18 mouse cellular contexts compared by ENCODE assay signal in the genomic region with DNA sequence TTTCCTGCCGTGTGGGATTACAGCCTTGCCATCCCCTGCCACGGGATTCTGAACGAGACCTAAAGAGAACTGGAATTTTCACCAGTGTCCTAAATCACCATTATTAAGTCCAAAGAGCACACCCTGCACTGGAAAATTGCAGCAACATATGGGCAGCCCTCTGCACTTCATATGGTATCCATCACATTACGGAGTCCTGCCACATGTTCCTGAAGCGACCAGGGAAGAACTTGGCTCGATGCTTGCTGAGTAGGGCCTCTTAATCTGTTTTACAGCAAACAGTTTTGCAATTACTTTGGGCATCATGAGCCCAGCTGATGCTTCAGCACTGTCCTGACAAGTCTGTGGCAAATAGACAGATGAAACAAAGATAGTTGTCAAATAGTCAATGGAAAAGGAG.
DNase-seq lines count a peak whose midpoint lies in the region; ATAC-seq and TF ChIP-seq lines count a peak whose summit lies in the region.
"Had no signal": no experiment of that assay in that cellular context is flagged by ENCODE, and none has a peak within 500 bp of the region (broad histone marks: within the 10 kb centered on the region; RNA-seq: fewer than 3 reads in every experiment).

No protein-coding gene starts in this region.

- no peak for ATAC-seq in embryonic facial prominence, embryonic 11.5 days (replicated peaks; ENCODE audit: insufficient number of reproducible peaks, low FRiP score, low TSS enrichment, low read depth)
- ATAC-seq in midbrain, postnatal 0 days (ENCODE audit: low FRiP score) = no peak
- no peak for ATAC-seq in midbrain, embryonic 13.5 days
- no peak for ATAC-seq in intestine, postnatal 0 days

- H3K36me3 ChIP-seq in embryonic facial prominence, embryonic 11.5 days (replicated peaks; ENCODE audit: control insufficient read depth, insufficient read depth, low read depth, low read length) = no peaks in the 10 kb centered on the region
- no peaks in the 10 kb centered on the region for H3K36me3 ChIP-seq in embryonic facial prominence, embryonic 10.5 days (replicated peaks)
- H3K36me3 ChIP-seq in midbrain, postnatal 0 days (ENCODE audit: insufficient read depth, low read length) = no peaks in the 10 kb centered on the region
- no peaks in the 10 kb centered on the region for H3K36me3 ChIP-seq in midbrain, embryonic 13.5 days
- H3K36me3 ChIP-seq in intestine, postnatal 0 days (ENCODE audit: control insufficient read depth, insufficient read depth) = no peaks in the 10 kb centered on the region
- H3K36me3 ChIP-seq: heart, embryonic 10.5 days; limb, embryonic 12.5 days; liver, embryonic 15.5 days; midbrain, embryonic 12.5 days had no signal

- H3K4me2 ChIP-seq in embryonic facial prominence, embryonic 11.5 days (ENCODE audit: low read depth, low read length) = no peak overlapping the region
- no peak overlapping the region for H3K4me2 ChIP-seq in midbrain, postnatal 0 days (ENCODE audit: low read depth, low read length, poor library complexity, severe bottlenecking)
- H3K4me2 ChIP-seq in midbrain, embryonic 13.5 days (replicated peaks) = no peak overlapping the region
- no peak overlapping the region for H3K4me2 ChIP-seq in intestine, postnatal 0 days (replicated peaks; ENCODE audit: low read depth)
- H3K4me2 ChIP-seq: limb, embryonic 12.5 days; liver, embryonic 15.5 days; midbrain, embryonic 12.5 days had no signal

- H3K27ac ChIP-seq in embryonic facial prominence, embryonic 11.5 days (replicated peaks; ENCODE audit: low read depth, low read length) = no peak overlapping the region
- no peak overlapping the region for H3K27ac ChIP-seq in embryonic facial prominence, embryonic 10.5 days (replicated peaks)
- peak overlapping the region; percentile 75 for H3K27ac ChIP-seq in layer of hippocampus, adult 2 months
- no peak overlapping the region for H3K27ac ChIP-seq in midbrain, postnatal 0 days (ENCODE audit: low read depth, low read length)
- H3K27ac ChIP-seq in midbrain, embryonic 13.5 days = no peak overlapping the region; the same call in 1 of the 2 replicates
- no peak overlapping the region for H3K27ac ChIP-seq in intestine, postnatal 0 days (ENCODE audit: low read depth, low read length)
- H3K27ac ChIP-seq: heart, embryonic 10.5 days; limb, embryonic 12.5 days; liver, embryonic 15.5 days; macrophage; midbrain, embryonic 12.5 days had no signal

- DNase-seq in embryonic facial prominence, embryonic 11.5 days (ENCODE audit: low spot score) = peak; percentile 10
- no peak for DNase-seq in embryonic facial prominence, embryonic 10.5 days (ENCODE audit: low spot score)
- DNase-seq in layer of hippocampus, adult 2 months (ENCODE audit: low spot score in 2 of 2) = no peak
- no peak for DNase-seq in layer of hippocampus, postnatal 25 days (ENCODE audit: extremely low spot score in 1 of 2, low spot score in 1 of 2)
- DNase-seq in midbrain, postnatal 0 days (ENCODE audit: low spot score) = peak; percentile 67
- DNase-seq in adipocyte (ENCODE audit: low spot score) = no peak
- DNase-seq: adrenal gland, postnatal 10 days; heart, postnatal 14 days; kidney, adult 8-10 months; kidney, postnatal 25 days had no signal

- H3K4me3 ChIP-seq in embryonic facial prominence, embryonic 11.5 days (ENCODE audit: low read depth, low read length) = no peak overlapping the region
- H3K4me3 ChIP-seq in embryonic facial prominence, embryonic 10.5 days = no peak overlapping the region
- no peak overlapping the region for H3K4me3 ChIP-seq in layer of hippocampus, adult 2 months
- no peak overlapping the region for H3K4me3 ChIP-seq in midbrain, postnatal 0 days (ENCODE audit: low read depth, low read length)
- no peak overlapping the region for H3K4me3 ChIP-seq in midbrain, embryonic 13.5 days (replicated peaks)
- H3K4me3 ChIP-seq in intestine, postnatal 0 days (ENCODE audit: low read depth, low read length) = no peak overlapping the region
- H3K4me3 ChIP-seq: erythroblast, embryonic 14.5 days; heart, embryonic 10.5 days; limb, embryonic 12.5 days; liver, embryonic 15.5 days; midbrain, embryonic 12.5 days had no signal

- no peak overlapping the region for H3K9ac ChIP-seq in embryonic facial prominence, embryonic 11.5 days (replicated peaks; ENCODE audit: low read length)
- H3K9ac ChIP-seq in midbrain, postnatal 0 days (replicated peaks; ENCODE audit: low read length, poor library complexity, severe bottlenecking) = no peak overlapping the region
- H3K9ac ChIP-seq in midbrain, embryonic 13.5 days (replicated peaks) = no peak overlapping the region
- no peak overlapping the region for H3K9ac ChIP-seq in intestine, postnatal 0 days (ENCODE audit: low read depth, low read length)
- H3K9ac ChIP-seq: limb, embryonic 12.5 days; liver, embryonic 15.5 days; midbrain, embryonic 12.5 days had no signal

- no peaks in the 10 kb centered on the region for H3K9me3 ChIP-seq in embryonic facial prominence, embryonic 11.5 days (replicated peaks; ENCODE audit: control insufficient read depth, low read length)
- no peaks in the 10 kb centered on the region for H3K9me3 ChIP-seq in embryonic facial prominence, embryonic 10.5 days
- no peaks in the 10 kb centered on the region for H3K9me3 ChIP-seq in midbrain, postnatal 0 days (ENCODE audit: low read length)
- H3K9me3 ChIP-seq in midbrain, embryonic 13.5 days = no peaks in the 10 kb centered on the region
- H3K9me3 ChIP-seq in intestine, postnatal 0 days (ENCODE audit: control insufficient read depth) = no peaks in the 10 kb centered on the region
- H3K9me3 ChIP-seq: heart, embryonic 10.5 days; limb, embryonic 12.5 days; liver, embryonic 15.5 days; midbrain, embryonic 12.5 days had no signal

- no peaks in the 10 kb centered on the region for H3K27me3 ChIP-seq in embryonic facial prominence, embryonic 11.5 days (ENCODE audit: control insufficient read depth, insufficient read depth, low read length)
- no peaks in the 10 kb centered on the region for H3K27me3 ChIP-seq in embryonic facial prominence, embryonic 10.5 days (replicated peaks; ENCODE audit: low read depth, poor library complexity, severe bottlenecking)
- no peaks in the 10 kb centered on the region for H3K27me3 ChIP-seq in midbrain, postnatal 0 days (ENCODE audit: insufficient read depth, low read length)
- no peaks in the 10 kb centered on the region for H3K27me3 ChIP-seq in midbrain, embryonic 13.5 days
- H3K27me3 ChIP-seq in intestine, postnatal 0 days (replicated peaks; ENCODE audit: control insufficient read depth, insufficient read depth, low read length) = no peaks in the 10 kb centered on the region
- H3K27me3 ChIP-seq: limb, embryonic 12.5 days; liver, embryonic 15.5 days; midbrain, embryonic 12.5 days had no signal

- no peak for TF ChIP-seq CTCF in layer of hippocampus, adult 2 months (conservative IDR thresholded peaks at IDR 0.05)
- TF ChIP-seq CTCF in midbrain, postnatal 0 days (IDR thresholded peaks at IDR 0.05) = no peak
- no peak for TF ChIP-seq CTCF in intestine, postnatal 0 days (IDR thresholded peaks at IDR 0.05; ENCODE audit: low read depth)

- no peaks in the 10 kb centered on the region for H3K4me1 ChIP-seq in embryonic facial prominence, embryonic 11.5 days (ENCODE audit: control insufficient read depth, insufficient read depth, low read length)
- no peaks in the 10 kb centered on the region for H3K4me1 ChIP-seq in embryonic facial prominence, embryonic 10.5 days
- H3K4me1 ChIP-seq in midbrain, postnatal 0 days (ENCODE audit: insufficient read depth, low read length) = no peaks in the 10 kb centered on the region
- H3K4me1 ChIP-seq in midbrain, embryonic 13.5 days (replicated peaks) = peaks cover 2% of the 10 kb centered on the region
- no peaks in the 10 kb centered on the region for H3K4me1 ChIP-seq in intestine, postnatal 0 days (replicated peaks; ENCODE audit: control insufficient read depth, insufficient read depth, low read length)
- H3K4me1 ChIP-seq: heart, embryonic 10.5 days; limb, embryonic 12.5 days; liver, embryonic 15.5 days had no signal

- 69% methylated on average over 6 of the region's 6 CpGs for WGBS in embryonic facial prominence, embryonic 11.5 days
- whole genome bisulfite sequencing in embryonic facial prominence, embryonic 10.5 days = 84% methylated on average over 6 of the region's 6 CpGs
- 75% methylated on average over 6 of the region's 6 CpGs for WGBS in midbrain, postnatal 0 days
- 80% methylated on average over 6 of the region's 6 CpGs for WGBS in midbrain, embryonic 13.5 days
- WGBS in intestine, postnatal 0 days = 72% methylated on average over 6 of the region's 6 CpGs

Comparison
In these comparisons a context has a peak if more than half of its experiments do, and no peak if none do; other contexts are left out.
1. DNase-seq: peak in embryonic facial prominence, embryonic 11.5 days (single experiment) and midbrain, postnatal 0 days (single experiment); none in embryonic facial prominence, embryonic 10.5 days (single experiment), layer of hippocampus, adult 2 months (0 of 2), layer of hippocampus, postnatal 25 days (0 of 2) and adipocyte (single experiment).